Mouse (Mus musculus) kidney, adult 2 months (tissue): ENCODE data around the gene Dis3.

ENCODE experiments used
- CTCF ChIP-seq: fragments of 200-500 bp; conservative IDR thresholded peaks from 2 replicates; pipeline ENCODE4 v1.5.1; 2011; ENCODE audit warnings: low read depth, mild to moderate bottlenecking, control low read depth, low read length, moderate library complexity, mixed read lengths; ENCODE audit not compliant: insufficient read depth, insufficient read length
- POLR2A ChIP-seq: fragments of 200-500 bp; IDR thresholded peaks from one replicate; pipeline ENCODE4 v1.6.1; 2011; ENCODE audit warnings: low read depth, low read length, control low read depth

DNA sequence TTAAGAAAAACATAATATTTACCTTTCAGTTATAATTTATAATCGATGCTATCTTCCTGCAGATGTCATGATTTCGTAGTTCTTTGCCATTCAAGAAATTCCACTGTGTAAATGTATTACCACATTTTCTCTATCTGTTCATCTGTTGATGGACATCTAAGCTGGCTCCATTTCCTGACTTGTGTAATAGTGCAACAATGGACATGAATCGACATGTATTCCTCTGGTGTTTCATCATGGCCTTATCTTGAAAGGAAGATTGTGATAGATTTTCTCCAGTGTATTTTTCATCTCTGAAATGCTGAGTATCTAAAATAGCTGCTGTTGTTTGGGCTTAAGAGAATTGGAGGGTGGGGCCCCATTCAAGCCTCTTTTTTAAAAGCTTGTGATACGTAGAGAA lies 27.1 kb upstream of the Dis3 start:
- TF ChIP-seq CTCF (no peak), POLR2A (no peak)
